Mouse (Mus musculus): Measurements from ENCODE around the gene Pip4k2a. TPM values are rescaled to one million over a fixed set of nuclear protein-coding genes. Genes with fewer than 3 reads are reported as not detected.

Gene Pip4k2a
- polyA plus RNA-seq, 1 experiment from 2014 or later, result 8.2 TPM

DNA sequence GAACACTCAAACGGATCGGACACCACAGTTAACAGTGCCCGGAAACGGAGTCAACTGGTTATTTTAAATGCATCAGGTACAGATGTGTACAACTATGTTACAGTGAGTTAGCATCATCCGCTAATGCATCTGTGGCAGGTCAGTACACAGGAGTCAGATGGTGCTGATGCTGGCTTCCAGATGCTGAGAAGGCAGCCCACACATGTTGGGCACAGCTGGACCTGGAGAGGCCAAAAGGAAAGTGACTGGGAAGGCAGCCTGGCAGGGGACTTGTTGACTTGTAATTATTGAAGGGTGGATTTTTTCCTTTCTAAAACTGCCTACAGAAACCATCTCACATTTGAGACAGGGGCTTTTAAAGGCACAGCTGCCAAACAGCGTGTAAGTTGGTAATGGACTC lies 155.4 kb downstream of the Pip4k2a start:
- Histone ChIP-seq H3K36me3 (peaks cover 14% of the 10 kb centered on the region), H3K27me3 (no peaks in the 10 kb centered on the region), H3K4me3 (no peak overlapping the region), H3K9ac (no peak overlapping the region), H3K4me2 (no peak overlapping the region), H3K27ac (no peak overlapping the region), H3K9me3 (no peaks in the 10 kb centered on the region), H3K4me1 (no peaks in the 10 kb centered on the region)
- ATAC-seq (ENCODE audit: insufficient number of reproducible peaks, low FRiP score, low TSS enrichment, low read depth), result no peak
- 54% methylated on average over 6 of the region's 6 CpGs for WGBS

DNA sequence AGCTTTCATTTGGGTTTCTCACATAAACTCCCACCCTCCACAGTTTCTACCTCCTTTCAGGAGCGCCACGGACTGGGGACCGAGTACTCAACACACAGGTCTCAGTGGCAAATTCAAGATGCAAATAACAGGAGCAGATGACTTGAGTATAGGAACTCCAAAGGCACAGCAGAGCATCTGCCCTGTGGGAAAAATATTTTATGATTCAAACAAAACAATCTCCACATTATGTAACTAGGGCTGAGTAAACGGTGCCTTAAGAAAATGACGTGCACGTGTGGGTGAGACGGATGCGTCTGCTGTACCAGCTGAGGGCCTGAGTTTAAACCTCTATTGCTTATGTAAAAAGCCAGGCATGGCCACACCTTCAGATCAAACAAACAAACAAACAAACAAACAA lies 156.9 kb downstream of the Pip4k2a start:
- Histone ChIP-seq H3K4me1 (no peaks in the 10 kb centered on the region), H3K4me3 (no peak overlapping the region), H3K9me3 (no peaks in the 10 kb centered on the region), H3K9ac (no peak overlapping the region), H3K27me3 (no peaks in the 10 kb centered on the region), H3K36me3 (peaks cover 7% of the 10 kb centered on the region; the same call in 1 of the 2 replicates), H3K4me2 (no peak overlapping the region), H3K27ac (no peak overlapping the region)
- 87% methylated on average over 8 of the region's 8 CpGs for WGBS
- no peak for ATAC-seq (ENCODE audit: insufficient number of reproducible peaks, low FRiP score, low TSS enrichment, low read depth)

- ATAC-seq (ENCODE audit: insufficient number of reproducible peaks, low FRiP score, low TSS enrichment, low read depth), result no peak
- Histone ChIP-seq H3K4me2 (no peak overlapping the region), H3K27me3 (no peaks in the 10 kb centered on the region), H3K9me3 (no peaks in the 10 kb centered on the region), H3K36me3 (no peaks in the 10 kb centered on the region), H3K27ac (no peak overlapping the region), H3K4me3 (no peak overlapping the region), H3K9ac (no peak overlapping the region), H3K4me1 (no peaks in the 10 kb centered on the region)
- WGBS, result 79% methylated on average over 4 of the region's 4 CpGs
Observed at GRCm38 (mm10) chr2:18839532-18839931, 158.4 kb downstream of the Pip4k2a start.

DNA sequence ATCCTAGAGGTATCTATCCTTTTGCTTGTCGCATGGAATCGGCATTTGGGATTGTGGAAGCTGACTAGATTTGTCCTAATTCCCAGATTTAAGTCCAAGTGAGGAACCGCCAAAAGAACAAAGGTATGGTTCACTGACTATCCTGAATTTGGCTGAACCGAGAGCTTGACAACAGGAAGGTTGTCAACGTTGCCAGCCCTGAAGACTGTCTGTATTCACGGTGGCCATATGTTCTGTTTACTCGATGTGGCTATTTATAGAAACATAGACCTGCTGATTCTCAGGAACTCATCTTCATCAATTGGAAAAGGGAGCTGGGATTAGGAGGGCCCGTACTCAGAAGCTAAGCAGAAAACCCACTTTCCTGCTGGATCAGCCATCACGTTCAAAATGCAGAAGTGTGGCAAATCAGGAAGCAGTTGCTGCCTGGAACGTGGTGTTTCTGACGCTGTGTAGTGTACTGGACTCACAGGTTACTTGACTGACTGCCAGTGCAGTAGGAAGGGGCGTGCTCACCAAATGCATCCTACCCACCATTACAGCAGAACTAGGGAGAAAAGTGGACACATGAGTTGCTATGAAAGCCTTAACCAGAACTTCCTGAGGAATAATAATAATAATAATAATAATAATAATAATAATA lies 162.5 kb downstream of the Pip4k2a start:
- Histone ChIP-seq H3K27me3 (no peaks in the 10 kb centered on the region), H3K4me3 (no peak overlapping the region), H3K27ac (no peak overlapping the region), H3K9me3 (no peaks in the 10 kb centered on the region), H3K4me2 (no peak overlapping the region), H3K9ac (no peak overlapping the region), H3K4me1 (no peaks in the 10 kb centered on the region), H3K36me3 (no peaks in the 10 kb centered on the region)
- no peak for ATAC-seq (ENCODE audit: insufficient number of reproducible peaks, low FRiP score, low TSS enrichment, low read depth)
- WGBS, result 92% methylated on average over 12 of the region's 12 CpGs

DNA sequence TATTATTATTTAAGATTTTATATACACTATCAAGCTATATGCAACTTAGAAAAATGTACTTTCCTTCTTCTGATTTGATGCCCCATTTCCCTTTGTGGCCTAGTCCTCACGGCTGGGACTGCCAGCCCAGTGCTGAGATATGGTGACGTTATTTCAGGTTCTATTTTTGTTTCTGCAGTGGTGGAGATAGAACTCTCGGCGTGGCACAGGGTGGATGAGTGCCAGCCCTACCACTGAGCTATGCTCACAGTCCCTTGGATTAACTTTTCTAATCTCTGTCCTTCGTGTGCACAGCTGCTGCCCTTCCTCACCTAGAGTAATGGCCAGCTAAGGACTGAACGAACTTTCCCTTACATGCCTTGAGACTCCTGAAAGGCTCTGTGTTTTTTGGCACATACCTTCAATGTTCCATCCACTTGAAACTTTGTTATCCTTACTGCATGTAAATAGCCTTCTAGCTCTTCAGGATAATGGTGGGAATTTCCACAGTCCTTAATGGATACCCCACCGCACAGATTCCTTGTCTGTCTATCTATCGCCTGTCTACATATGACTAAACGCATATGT lies 164.8 kb downstream of the Pip4k2a start:
- ATAC-seq (ENCODE audit: insufficient number of reproducible peaks, low FRiP score, low TSS enrichment, low read depth), result no peak
- Histone ChIP-seq H3K4me1 (no peaks in the 10 kb centered on the region), H3K36me3 (no peaks in the 10 kb centered on the region), H3K27ac (no peak overlapping the region), H3K4me3 (no peak overlapping the region), H3K27me3 (no peaks in the 10 kb centered on the region), H3K4me2 (no peak overlapping the region), H3K9ac (no peak overlapping the region), H3K9me3 (no peaks in the 10 kb centered on the region)
- WGBS, result 82% methylated on average over 9 of the region's 9 CpGs

DNA sequence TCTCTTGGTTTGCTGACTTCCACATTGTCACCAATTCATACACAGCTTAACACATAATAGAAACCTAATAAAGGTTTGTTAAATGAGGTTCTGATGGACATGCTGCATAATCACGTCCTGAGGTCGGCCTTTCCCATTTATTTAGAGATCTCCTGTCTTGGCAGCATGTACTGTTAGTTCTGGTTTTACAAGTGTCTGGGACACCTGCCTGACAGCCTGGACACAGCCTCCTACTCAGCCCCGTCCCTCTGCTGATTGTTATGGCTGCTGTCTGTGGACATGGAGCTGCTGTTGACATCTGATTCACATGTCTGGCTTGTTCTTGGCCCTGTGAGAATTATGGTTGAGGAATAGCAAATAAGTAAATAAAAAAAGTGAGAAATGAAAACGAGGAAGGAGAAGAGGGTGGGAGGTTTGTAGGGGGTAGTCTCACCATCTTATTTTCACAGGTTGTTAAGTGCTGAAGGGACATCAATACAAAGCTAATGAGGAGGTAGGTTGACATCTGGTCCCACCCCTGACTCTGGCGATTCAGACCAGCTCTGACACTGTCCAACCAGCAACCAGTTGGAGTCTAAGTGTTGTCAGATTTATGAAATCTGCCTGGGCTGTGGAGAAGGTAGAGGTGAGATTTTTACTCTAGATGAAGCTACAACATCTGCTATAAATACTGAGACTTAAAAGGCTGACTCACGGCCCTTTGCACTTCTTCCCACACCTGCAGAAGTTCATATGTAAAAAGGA lies 166.7 kb downstream of the Pip4k2a start:
- WGBS, result 18% methylated on average over 6 of the region's 6 CpGs
- no peak overlapping the region for H3K4me2 ChIP-seq
- H3K36me3 ChIP-seq, result no peaks in the 10 kb centered on the region
- H3K9me3 ChIP-seq, result no peaks in the 10 kb centered on the region
- H3K27me3 ChIP-seq, result no peaks in the 10 kb centered on the region
- H3K4me1 ChIP-seq, result no peaks in the 10 kb centered on the region
- H3K9ac ChIP-seq, result no peak overlapping the region
- no peak overlapping the region for H3K27ac ChIP-seq
- ATAC-seq (ENCODE audit: insufficient number of reproducible peaks, low FRiP score, low TSS enrichment, low read depth), result no peak
- no peak overlapping the region for H3K4me3 ChIP-seq

DNA sequence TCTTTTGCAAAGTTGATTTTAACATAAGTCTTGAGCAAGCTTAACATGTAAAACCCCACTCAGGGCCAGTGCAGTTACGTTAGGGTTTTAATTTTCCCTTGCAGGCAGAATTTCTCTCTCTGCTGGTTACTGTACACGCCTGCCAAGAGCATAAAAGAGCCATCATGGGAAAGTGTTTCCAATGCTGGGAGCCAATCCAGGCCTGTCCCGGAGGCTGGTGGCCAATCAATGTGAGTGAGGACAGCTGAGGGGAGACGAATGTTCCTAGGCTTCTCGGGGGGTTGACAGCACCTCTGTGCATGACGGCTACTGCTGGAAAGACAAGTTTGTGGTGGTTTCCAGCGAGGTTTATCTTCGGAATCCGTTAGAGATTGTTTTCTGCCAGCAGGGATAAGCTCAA lies 175.2 kb downstream of the Pip4k2a start:
- 27% methylated on average over 9 of the region's 9 CpGs for WGBS
- H3K9me3 ChIP-seq, result no peaks in the 10 kb centered on the region
- no peak overlapping the region for H3K4me2 ChIP-seq
- no peak for ATAC-seq (ENCODE audit: insufficient number of reproducible peaks, low FRiP score, low TSS enrichment, low read depth)
- peaks cover 19% of the 10 kb centered on the region for H3K4me1 ChIP-seq
- H3K27me3 ChIP-seq, result no peaks in the 10 kb centered on the region
- no peak overlapping the region for H3K9ac ChIP-seq
- H3K4me3 ChIP-seq, result no peak overlapping the region
- H3K27ac ChIP-seq, result peak overlapping the region; percentile 67
- no peaks in the 10 kb centered on the region for H3K36me3 ChIP-seq

- Histone ChIP-seq H3K27ac (no peak overlapping the region), H3K4me3 (peak overlapping the region; percentile 19), H3K27me3 (no peaks in the 10 kb centered on the region), H3K36me3 (no peaks in the 10 kb centered on the region), H3K4me2 (peak overlapping the region; percentile 44), H3K9me3 (no peaks in the 10 kb centered on the region), H3K4me1 (peaks cover 19% of the 10 kb centered on the region), H3K9ac (no peak overlapping the region)
- 41% methylated on average over 18 of the region's 18 CpGs for WGBS
- ATAC-seq (ENCODE audit: insufficient number of reproducible peaks, low FRiP score, low TSS enrichment, low read depth), result no peak
Observed at GRCm38 (mm10) chr2:18821451-18822379, 176.2 kb downstream of the Pip4k2a start.

GRCm38 (mm10) chr2:18819520-18819919 lies 178.4 kb downstream of the Pip4k2a start:
- H3K36me3 ChIP-seq, result no peaks in the 10 kb centered on the region

DNA sequence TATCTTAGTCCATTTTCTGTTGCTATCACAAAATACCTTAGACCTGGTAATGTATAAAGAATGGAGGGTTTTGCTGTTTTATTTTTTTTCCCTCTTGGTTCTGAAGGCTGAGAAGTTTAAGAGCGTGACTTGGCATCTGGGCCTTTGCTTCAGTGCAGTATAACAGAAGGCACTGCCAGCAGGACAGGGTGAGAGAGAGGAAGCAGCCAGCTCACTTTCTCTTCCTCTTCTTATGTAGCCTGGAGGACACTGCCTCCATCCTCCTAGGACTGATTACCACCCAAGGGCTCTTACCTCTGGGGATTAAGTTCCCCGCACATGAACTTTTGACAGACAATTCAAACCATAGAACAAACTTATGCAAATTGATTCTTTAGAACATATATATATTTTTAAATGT lies 181.9 kb downstream of the Pip4k2a start:
- Histone ChIP-seq H3K9me3 (no peaks in the 10 kb centered on the region), H3K9ac (no peak overlapping the region), H3K4me2 (no peak overlapping the region), H3K27ac (no peak overlapping the region), H3K4me3 (no peak overlapping the region), H3K4me1 (peaks cover 7% of the 10 kb centered on the region; the same call in 1 of the 2 replicates), H3K36me3 (no peaks in the 10 kb centered on the region), H3K27me3 (no peaks in the 10 kb centered on the region)
- no peak for ATAC-seq (ENCODE audit: insufficient number of reproducible peaks, low FRiP score, low TSS enrichment, low read depth)
- 82% methylated on average over 2 of the region's 2 CpGs for WGBS

More at GRCm38 (mm10) chr2:18819520-18819919, 178.4 kb downstream of the Pip4k2a start:
- H3K4me2 ChIP-seq, result no peak overlapping the region
- peaks cover 19% of the 10 kb centered on the region for H3K4me1 ChIP-seq
- H3K27ac ChIP-seq, result no peak overlapping the region
- H3K27me3 ChIP-seq, result no peaks in the 10 kb centered on the region
- no peak for ATAC-seq (ENCODE audit: insufficient number of reproducible peaks, low FRiP score, low TSS enrichment, low read depth)
- no peak overlapping the region for H3K9ac ChIP-seq
- WGBS, result 71% methylated on average over 7 of the region's 7 CpGs
- H3K4me3 ChIP-seq, result no peak overlapping the region
- no peaks in the 10 kb centered on the region for H3K9me3 ChIP-seq

DNA sequence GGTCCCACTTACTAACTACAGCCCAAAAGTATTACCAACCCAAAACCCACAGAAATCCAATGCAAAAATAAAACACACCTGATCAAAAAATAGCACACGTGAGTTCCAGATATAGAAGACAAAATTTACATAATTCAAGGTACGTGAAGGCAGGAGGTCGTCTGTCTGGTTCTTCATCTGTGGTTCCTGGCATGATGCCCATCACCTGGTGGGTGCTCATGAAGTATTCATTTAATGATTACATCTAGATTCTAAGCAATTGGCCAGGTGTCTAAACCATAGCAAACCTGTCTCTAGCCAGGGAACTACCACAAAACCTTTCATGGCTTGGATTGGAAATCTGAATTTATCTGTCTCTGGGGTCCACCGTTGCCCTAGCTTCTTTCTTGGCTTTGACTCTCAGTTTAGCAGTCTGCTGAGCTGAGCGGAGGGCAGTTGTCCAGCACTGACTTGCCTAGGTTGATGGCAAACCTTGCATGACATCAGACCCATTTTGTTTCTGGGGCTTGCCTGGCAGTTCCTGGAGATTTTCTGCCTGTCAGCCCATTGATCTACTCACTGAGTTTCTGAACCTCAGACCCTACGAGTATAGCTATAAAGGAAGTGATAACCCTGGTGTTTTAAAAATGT lies 182.5 kb downstream of the Pip4k2a start:
- H3K9ac ChIP-seq, result no peak overlapping the region
- ATAC-seq (ENCODE audit: insufficient number of reproducible peaks, low FRiP score, low TSS enrichment, low read depth), result no peak
- no peak overlapping the region for H3K4me3 ChIP-seq
- no peaks in the 10 kb centered on the region for H3K36me3 ChIP-seq
- H3K4me1 ChIP-seq, result peaks cover 7% of the 10 kb centered on the region; the same call in 1 of the 2 replicates
- no peaks in the 10 kb centered on the region for H3K27me3 ChIP-seq
- no peak overlapping the region for H3K27ac ChIP-seq
- H3K9me3 ChIP-seq, result no peaks in the 10 kb centered on the region
- H3K4me2 ChIP-seq, result no peak overlapping the region
- WGBS, result 55% methylated on average over 6 of the region's 6 CpGs

Data from limb, embryonic 15.5 days (tissue).